Mouse (Mus musculus) megakaryocyte, embryonic 14.5 days (primary cell): Measurements from ENCODE around the gene Manbal. TPM values are rescaled to one million over a fixed set of nuclear protein-coding genes. Genes with fewer than 3 reads are reported as not detected.
A peak's percentile ranks its signal among the peaks of the same experiment; 100 is the strongest.

ENCODE experiments used
- H3K27me3 ChIP-seq: replicated peaks from 2 replicates; pipeline ENCODE3; 2012; ENCODE audit warnings: inconsistent platforms
- H3K36me3 ChIP-seq: replicated peaks from 2 replicates; pipeline ENCODE3; 2012; ENCODE audit warnings: low read length, inconsistent platforms, mixed read lengths
- H3K4me1 ChIP-seq: 2 replicates; pipeline ENCODE4 v1.6.1; 2012; ENCODE audit warnings: inconsistent platforms
- H3K4me3 ChIP-seq: replicated peaks from 2 replicates; pipeline ENCODE3; 2012; ENCODE audit warnings: moderate library complexity, mild to moderate bottlenecking, inconsistent platforms
- H3K9me3 ChIP-seq: 2 replicates; pipeline ENCODE4 v1.6.1; 2012; ENCODE audit warnings: inconsistent platforms
- FLI1 ChIP-seq: IDR thresholded peaks from 2 replicates; pipeline ENCODE4 v1.6.1; 2012; ENCODE audit warnings: low read length, inconsistent platforms, mixed read lengths
- GATA1 ChIP-seq: IDR thresholded peaks from 3 replicates; pipeline ENCODE4 v1.6.1; 2012; ENCODE audit warnings: mixed read lengths, low read length, inconsistent platforms, borderline replicate concordance
- polyA plus RNA-seq: library from polyadenylated mRNA; stranded (reverse); fragments of >175 nt; gene quantifications from 2 replicates; pipeline ENCODE4 v1.2.3, GENCODE M21; 2012; ENCODE audit warnings: low replicate concordance; ENCODE audit not compliant: insufficient read depth

Gene Manbal
- polyA plus RNA-seq, 1 experiment: 42.3 TPM

DNA sequence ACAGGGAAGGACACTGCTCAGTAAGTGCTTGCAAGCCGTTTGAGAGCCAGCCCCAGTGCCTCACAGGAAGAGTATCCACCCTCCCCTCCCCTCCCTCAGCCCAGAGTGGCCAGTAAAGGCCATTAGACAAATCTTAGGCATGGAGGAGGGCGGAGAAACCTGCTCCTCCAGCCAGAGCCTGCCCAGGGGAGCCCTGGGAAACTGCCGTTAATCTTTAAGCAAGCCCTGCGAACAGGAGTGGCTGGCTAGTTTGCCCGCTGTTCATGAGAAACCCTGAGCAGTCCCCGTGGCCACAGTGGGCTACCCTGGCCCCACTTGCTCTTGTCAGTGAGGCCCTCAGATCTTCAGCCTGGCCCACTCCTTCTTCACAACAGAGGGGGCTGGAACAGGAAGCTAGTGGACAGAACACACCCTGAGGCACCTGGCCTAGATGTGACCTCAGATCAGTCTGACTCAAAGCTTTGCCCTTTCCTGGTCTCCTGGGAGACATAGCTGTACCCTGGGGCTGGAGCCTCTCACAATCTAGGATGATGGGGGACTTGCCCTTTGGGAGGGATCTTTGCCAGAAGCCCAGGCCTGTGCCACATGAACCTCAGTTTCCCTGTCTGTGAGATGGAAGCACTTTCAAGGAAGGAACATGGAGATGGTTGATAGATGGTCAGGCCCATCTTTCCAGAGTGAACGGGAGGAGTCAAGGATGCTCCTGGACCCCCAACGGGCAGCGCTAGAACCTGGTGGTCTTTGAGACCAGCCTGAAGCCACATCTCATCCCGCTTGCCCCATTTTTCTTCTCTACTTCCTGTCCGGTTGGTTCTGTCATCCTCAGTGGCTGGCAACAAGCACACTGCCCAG is 55.7 kb downstream of the Manbal start:
- peaks cover 26% of the 10 kb centered on the region for H3K36me3 ChIP-seq
- TF ChIP-seq FLI1: no peak
- H3K4me3 ChIP-seq: peak overlapping the region; percentile 96
- peaks cover 41% of the 10 kb centered on the region for H3K27me3 ChIP-seq
- peaks cover 83% of the 10 kb centered on the region for H3K4me1 ChIP-seq
- no peaks in the 10 kb centered on the region for H3K9me3 ChIP-seq

GRCm38 (mm10) chr2:157423706-157424125 is 56.3 kb downstream of the Manbal start:
- peaks cover 35% of the 10 kb centered on the region for H3K27me3 ChIP-seq
- H3K4me1 ChIP-seq: peaks cover 83% of the 10 kb centered on the region
- no peak for TF ChIP-seq FLI1
- TF ChIP-seq GATA1: no peak
- peak overlapping the region; percentile 96 for H3K4me3 ChIP-seq
- no peaks in the 10 kb centered on the region for H3K9me3 ChIP-seq
- H3K36me3 ChIP-seq: peaks cover 29% of the 10 kb centered on the region

GRCm38 (mm10) chr2:157424126-157424903 is 56.9 kb downstream of the Manbal start:
- H3K4me3 ChIP-seq: peak overlapping the region; percentile 96
- H3K9me3 ChIP-seq: no peaks in the 10 kb centered on the region
- no peak for TF ChIP-seq GATA1
- TF ChIP-seq FLI1: no peak
- peaks cover 30% of the 10 kb centered on the region for H3K27me3 ChIP-seq
- H3K36me3 ChIP-seq: peaks cover 31% of the 10 kb centered on the region
- H3K4me1 ChIP-seq: peaks cover 83% of the 10 kb centered on the region

GRCm38 (mm10) chr2:157424904-157425642 is 57.7 kb downstream of the Manbal start:
- Histone ChIP-seq H3K36me3 (peaks cover 39% of the 10 kb centered on the region), H3K27me3 (peaks cover 23% of the 10 kb centered on the region), H3K9me3 (no peaks in the 10 kb centered on the region), H3K4me3 (peak overlapping the region; percentile 96), H3K4me1 (peaks cover 83% of the 10 kb centered on the region)
- TF ChIP-seq GATA1 (no peak), FLI1 (no peak)

DNA sequence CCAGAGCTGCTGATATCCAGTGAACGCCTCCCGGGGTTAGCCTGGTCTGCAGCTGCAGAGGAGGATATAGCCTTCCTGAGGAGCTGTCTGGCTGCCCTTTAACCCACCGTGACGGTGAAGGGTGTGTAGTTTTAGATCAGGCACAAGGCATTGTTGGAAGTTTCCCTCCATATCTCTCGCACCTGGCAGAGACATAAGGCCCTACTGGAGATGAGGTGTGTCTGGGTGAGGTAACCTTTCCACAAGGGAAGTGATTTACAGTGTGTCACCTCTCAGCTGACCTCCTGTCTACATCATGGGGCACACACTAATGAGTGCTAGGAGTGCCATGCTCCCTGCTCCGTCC is 58.2 kb downstream of the Manbal start:
- TF ChIP-seq GATA1: no peak
- TF ChIP-seq FLI1: no peak

DNA sequence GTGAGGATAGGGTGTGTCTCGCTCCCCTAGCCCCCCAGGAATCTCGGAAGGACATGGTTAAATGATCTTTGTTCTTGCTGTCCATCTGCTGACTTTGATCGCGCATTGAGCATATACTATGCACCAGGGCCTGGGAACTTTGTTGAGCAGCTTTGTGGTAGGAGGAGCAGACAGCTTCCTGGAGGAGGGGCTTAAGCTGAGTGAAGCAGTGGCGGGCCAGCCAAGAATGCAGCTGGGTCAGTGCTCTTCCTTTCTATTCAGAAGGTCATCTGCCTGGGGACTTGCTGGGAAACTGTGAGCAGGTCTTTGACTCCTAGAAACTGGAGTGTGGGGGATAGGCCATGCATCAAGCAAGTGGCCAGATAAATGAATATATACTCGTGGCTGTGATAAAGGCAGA is 58.8 kb downstream of the Manbal start:
- peaks cover 50% of the 10 kb centered on the region for H3K36me3 ChIP-seq
- H3K4me1 ChIP-seq: peaks cover 89% of the 10 kb centered on the region
- TF ChIP-seq GATA1 (no peak), FLI1 (no peak)
- peaks cover 15% of the 10 kb centered on the region for H3K27me3 ChIP-seq
- peak overlapping the region; percentile 96 for H3K4me3 ChIP-seq
- H3K9me3 ChIP-seq: no peaks in the 10 kb centered on the region

More for the DNA sequence above, 58.2 kb downstream of the Manbal start:
- Histone ChIP-seq H3K27me3 (peaks cover 18% of the 10 kb centered on the region), H3K9me3 (no peaks in the 10 kb centered on the region), H3K36me3 (peaks cover 44% of the 10 kb centered on the region), H3K4me3 (peak overlapping the region; percentile 96), H3K4me1 (peaks cover 83% of the 10 kb centered on the region)

- Histone ChIP-seq H3K9me3 (no peaks in the 10 kb centered on the region), H3K27me3 (peaks cover 12% of the 10 kb centered on the region), H3K4me1 (peaks cover 94% of the 10 kb centered on the region), H3K36me3 (peaks cover 60% of the 10 kb centered on the region), H3K4me3 (peak overlapping the region; percentile 96)
- no peak for TF ChIP-seq FLI1
- no peak for TF ChIP-seq GATA1
These were observed 59.8 kb downstream of the Manbal start for GRCm38 (mm10) chr2:157427164-157427563.

- Histone ChIP-seq H3K27me3 (peaks cover 10% of the 10 kb centered on the region), H3K36me3 (peaks cover 73% of the 10 kb centered on the region), H3K4me1 (peaks cover 94% of the 10 kb centered on the region), H3K9me3 (no peaks in the 10 kb centered on the region), H3K4me3 (peak overlapping the region; percentile 96)
- TF ChIP-seq GATA1 (peak; percentile 96), FLI1 (peak; percentile 71; the same call in 1 of the 2 replicates)
These were observed 61.2 kb downstream of the Manbal start for GRCm38 (mm10) chr2:157428351-157429139.

DNA sequence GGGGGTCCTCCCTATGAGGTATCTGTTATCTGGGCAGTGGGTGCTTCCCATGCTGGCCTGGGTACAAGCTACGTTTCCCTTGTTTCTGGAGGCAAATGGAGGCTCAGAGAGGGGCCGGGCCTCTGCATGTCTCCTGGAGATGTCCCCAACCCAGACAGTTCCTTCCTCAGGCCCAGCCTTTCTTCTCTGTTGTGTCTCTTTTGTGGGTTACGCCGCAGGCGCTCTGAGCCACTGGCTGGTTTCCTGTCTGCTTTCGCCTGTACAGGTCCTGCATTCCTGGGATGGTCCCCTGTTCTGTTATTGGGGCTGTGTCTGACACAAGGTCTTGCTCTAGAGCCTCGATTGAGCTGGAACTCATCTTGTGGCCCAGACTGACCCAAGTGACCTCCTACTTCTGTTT is 62.3 kb downstream of the Manbal start:
- peaks cover 15% of the 10 kb centered on the region for H3K27me3 ChIP-seq
- peaks cover 100% of the 10 kb centered on the region for H3K4me1 ChIP-seq
- H3K4me3 ChIP-seq: peak overlapping the region; percentile 96
- TF ChIP-seq GATA1 (no peak), FLI1 (no peak)
- H3K9me3 ChIP-seq: no peaks in the 10 kb centered on the region
- peaks cover 85% of the 10 kb centered on the region for H3K36me3 ChIP-seq
